Mouse (Mus musculus): ENCODE results near the gene Vcan.
A peak's percentile ranks its signal among the peaks of the same experiment; 100 is the strongest.

The Vcan gene

GRCm38 (mm10) chr13:89726492-89726891, 15.8 kb downstream of the Vcan start:
- peak; percentile 17 for DNase-seq (ENCODE audit: low read depth, low spot score)

- no peak for DNase-seq (ENCODE audit: low read depth, low spot score)
Observed at GRCm38 (mm10) chr13:89720497-89720896, 21.8 kb downstream of the Vcan start.

- no peak for DNase-seq (ENCODE audit: low read depth, low spot score)
Observed at GRCm38 (mm10) chr13:89709497-89710201, 32.7 kb downstream of the Vcan start.

GRCm38 (mm10) chr13:89708151-89708927, 34.0 kb downstream of the Vcan start:
- DNase-seq (ENCODE audit: low read depth, low spot score) = no peak

- peak; percentile 3 for DNase-seq (ENCODE audit: low read depth, low spot score)
Observed at GRCm38 (mm10) chr13:89702395-89702794, 39.9 kb downstream of the Vcan start.

- DNase-seq (ENCODE audit: low read depth, low spot score) = no peak
Observed at GRCm38 (mm10) chr13:89699998-89700555, 42.2 kb downstream of the Vcan start.

- no peak for DNase-seq (ENCODE audit: low read depth, low spot score)
Observed at GRCm38 (mm10) chr13:89692597-89692996, 49.7 kb downstream of the Vcan start.

GRCm38 (mm10) chr13:89683490-89683889, 58.8 kb downstream of the Vcan start:
- DNase-seq (ENCODE audit: low read depth, low spot score) = no peak

GRCm38 (mm10) chr13:89682254-89682653, 60.1 kb downstream of the Vcan start:
- no peak for DNase-seq (ENCODE audit: low read depth, low spot score)

GRCm38 (mm10) chr13:89679756-89680155, 62.6 kb downstream of the Vcan start:
- DNase-seq (ENCODE audit: low read depth, low spot score) = no peak

GRCm38 (mm10) chr13:89670505-89670904, 71.8 kb downstream of the Vcan start:
- DNase-seq (ENCODE audit: low read depth, low spot score) = no peak

- DNase-seq (ENCODE audit: low read depth, low spot score) = no peak
Observed at GRCm38 (mm10) chr13:89668981-89669880, 73.1 kb downstream of the Vcan start.

- peak; percentile 31 for DNase-seq (ENCODE audit: low read depth, low spot score)
Observed at GRCm38 (mm10) chr13:89668069-89668468, 74.2 kb downstream of the Vcan start.

GRCm38 (mm10) chr13:89661688-89662087, 80.6 kb downstream of the Vcan start:
- DNase-seq (ENCODE audit: low read depth, low spot score) = peak; percentile 62

- DNase-seq (ENCODE audit: low read depth, low spot score) = no peak
Observed at GRCm38 (mm10) chr13:89657046-89657445, 85.3 kb downstream of the Vcan start.

- DNase-seq (ENCODE audit: low read depth, low spot score) = no peak
Observed at GRCm38 (mm10) chr13:89653279-89653678, 89.0 kb downstream of the Vcan start.

GRCm38 (mm10) chr13:89652773-89653172, 89.5 kb downstream of the Vcan start:
- DNase-seq (ENCODE audit: low read depth, low spot score) = no peak

GRCm38 (mm10) chr13:89645589-89645988, 96.7 kb downstream of the Vcan start:
- DNase-seq (ENCODE audit: low read depth, low spot score) = no peak

GRCm38 (mm10) chr13:89637012-89637411, 105.3 kb downstream of the Vcan start:
- no peak for DNase-seq (ENCODE audit: low read depth, low spot score)

GRCm38 (mm10) chr13:89634137-89634683, 108.1 kb downstream of the Vcan start:
- peak; percentile 68 for DNase-seq (ENCODE audit: low read depth, low spot score)

- no peak for DNase-seq (ENCODE audit: low read depth, low spot score)
Observed at GRCm38 (mm10) chr13:89619064-89619463, 123.2 kb downstream of the Vcan start.

Data from R1 (cell line).